Mouse (Mus musculus): ENCODE measurements at regions not wholly inside any gene's neighbourhood (a gene's known extent, or its start where the extent isn't known, plus 50 kb on each side); places are given as distances from the start of the nearest gene placed in this dataset.

- DNase-seq, result no peak
- no peak for TF ChIP-seq CTCF (IDR thresholded peaks at IDR 0.05; ENCODE audit: borderline replicate concordance, insufficient read depth, low read depth, low read length)
- TF ChIP-seq POLR2A (IDR thresholded peaks at IDR 0.05; ENCODE audit: borderline replicate concordance, insufficient read depth, low read length), result no peak
- no peaks in the 10 kb centered on the region for H3K27me3 ChIP-seq (ENCODE audit: control insufficient read depth, insufficient read depth, low read length)
- no peaks in the 10 kb centered on the region for H3K4me1 ChIP-seq (ENCODE audit: control insufficient read depth, insufficient read depth, low read length)
- H3K27ac ChIP-seq (ENCODE audit: insufficient read depth, low read length), result no peak overlapping the region
- 84% methylated on average over 6 of the region's 6 CpGs for WGBS
- H3K4me3 ChIP-seq (replicated peaks; ENCODE audit: insufficient read depth, low read depth, low read length), result no peak overlapping the region
Measured at GRCm38 (mm10) chr1:105152175-105152828, 204.2 kb downstream of the Rnf152 start.

GRCm38 (mm10) chr1:105151466-105151846 lies 205.1 kb downstream of the Rnf152 start:
- TF ChIP-seq POLR2A (IDR thresholded peaks at IDR 0.05; ENCODE audit: borderline replicate concordance, insufficient read depth, low read length) (no peak), CTCF (IDR thresholded peaks at IDR 0.05; ENCODE audit: borderline replicate concordance, insufficient read depth, low read depth, low read length) (no peak)
- H3K27ac ChIP-seq (ENCODE audit: insufficient read depth, low read length), result no peak overlapping the region
- H3K27me3 ChIP-seq (ENCODE audit: control insufficient read depth, insufficient read depth, low read length), result no peaks in the 10 kb centered on the region
- no peak for DNase-seq
- no peaks in the 10 kb centered on the region for H3K4me1 ChIP-seq (ENCODE audit: control insufficient read depth, insufficient read depth, low read length)
- WGBS, result 81% methylated on average over 1 of the region's 1 CpGs
- no peak overlapping the region for H3K4me3 ChIP-seq (replicated peaks; ENCODE audit: insufficient read depth, low read depth, low read length)

- Histone ChIP-seq H3K27ac (ENCODE audit: insufficient read depth, low read length) (no peak overlapping the region), H3K27me3 (ENCODE audit: control insufficient read depth, insufficient read depth, low read length) (no peaks in the 10 kb centered on the region), H3K4me3 (replicated peaks; ENCODE audit: insufficient read depth, low read depth, low read length) (no peak overlapping the region), H3K4me1 (ENCODE audit: control insufficient read depth, insufficient read depth, low read length) (no peaks in the 10 kb centered on the region)
- 82% methylated on average over 12 of the region's 12 CpGs for WGBS
- no peak for TF ChIP-seq POLR2A (IDR thresholded peaks at IDR 0.05; ENCODE audit: borderline replicate concordance, insufficient read depth, low read length)
- no peak for TF ChIP-seq CTCF (IDR thresholded peaks at IDR 0.05; ENCODE audit: borderline replicate concordance, insufficient read depth, low read depth, low read length)
- no peak for DNase-seq
Measured at GRCm38 (mm10) chr1:105150624-105151465, 205.7 kb downstream of the Rnf152 start.

- 95% methylated on average over 2 of the region's 2 CpGs for WGBS
- Histone ChIP-seq H3K27ac (ENCODE audit: insufficient read depth, low read length) (no peak overlapping the region), H3K4me1 (ENCODE audit: control insufficient read depth, insufficient read depth, low read length) (no peaks in the 10 kb centered on the region), H3K4me3 (replicated peaks; ENCODE audit: insufficient read depth, low read depth, low read length) (no peak overlapping the region), H3K27me3 (ENCODE audit: control insufficient read depth, insufficient read depth, low read length) (no peaks in the 10 kb centered on the region)
- DNase-seq, result no peak
- TF ChIP-seq CTCF (IDR thresholded peaks at IDR 0.05; ENCODE audit: borderline replicate concordance, insufficient read depth, low read depth, low read length) (no peak), POLR2A (IDR thresholded peaks at IDR 0.05; ENCODE audit: borderline replicate concordance, insufficient read depth, low read length) (no peak)
Measured at GRCm38 (mm10) chr1:105148792-105149191, 207.7 kb downstream of the Rnf152 start.

GRCm38 (mm10) chr1:105148048-105148447 lies 208.5 kb downstream of the Rnf152 start:
- no peaks in the 10 kb centered on the region for H3K4me1 ChIP-seq (ENCODE audit: control insufficient read depth, insufficient read depth, low read length)
- TF ChIP-seq CTCF (IDR thresholded peaks at IDR 0.05; ENCODE audit: borderline replicate concordance, insufficient read depth, low read depth, low read length) (no peak), POLR2A (IDR thresholded peaks at IDR 0.05; ENCODE audit: borderline replicate concordance, insufficient read depth, low read length) (no peak)
- no peak for DNase-seq
- no peak overlapping the region for H3K27ac ChIP-seq (ENCODE audit: insufficient read depth, low read length)
- H3K27me3 ChIP-seq (ENCODE audit: control insufficient read depth, insufficient read depth, low read length), result no peaks in the 10 kb centered on the region
- no peak overlapping the region for H3K4me3 ChIP-seq (replicated peaks; ENCODE audit: insufficient read depth, low read depth, low read length)

GRCm38 (mm10) chr1:105123936-105124335 lies 232.6 kb downstream of the Rnf152 start:
- no peaks in the 10 kb centered on the region for H3K4me1 ChIP-seq (ENCODE audit: control insufficient read depth, insufficient read depth, low read length)
- 88% methylated on average over 4 of the region's 4 CpGs for WGBS
- H3K27me3 ChIP-seq (ENCODE audit: control insufficient read depth, insufficient read depth, low read length), result no peaks in the 10 kb centered on the region
- no peak overlapping the region for H3K4me3 ChIP-seq (replicated peaks; ENCODE audit: insufficient read depth, low read depth, low read length)
- DNase-seq, result no peak
- H3K27ac ChIP-seq (ENCODE audit: insufficient read depth, low read length), result no peak overlapping the region
- no peak for TF ChIP-seq CTCF (IDR thresholded peaks at IDR 0.05; ENCODE audit: borderline replicate concordance, insufficient read depth, low read depth, low read length)
- TF ChIP-seq POLR2A (IDR thresholded peaks at IDR 0.05; ENCODE audit: borderline replicate concordance, insufficient read depth, low read length), result no peak

- Histone ChIP-seq H3K27me3 (ENCODE audit: control insufficient read depth, insufficient read depth, low read length) (no peaks in the 10 kb centered on the region), H3K27ac (ENCODE audit: insufficient read depth, low read length) (no peak overlapping the region), H3K4me3 (replicated peaks; ENCODE audit: insufficient read depth, low read depth, low read length) (no peak overlapping the region), H3K4me1 (ENCODE audit: control insufficient read depth, insufficient read depth, low read length) (no peaks in the 10 kb centered on the region)
- WGBS, result 88% methylated on average over 2 of the region's 2 CpGs
- TF ChIP-seq POLR2A (IDR thresholded peaks at IDR 0.05; ENCODE audit: borderline replicate concordance, insufficient read depth, low read length), result no peak
- TF ChIP-seq CTCF (IDR thresholded peaks at IDR 0.05; ENCODE audit: borderline replicate concordance, insufficient read depth, low read depth, low read length), result no peak
- no peak for DNase-seq
Measured at GRCm38 (mm10) chr1:105117888-105118287, 238.6 kb downstream of the Rnf152 start.

GRCm38 (mm10) chr1:105116231-105116630 lies 240.3 kb downstream of the Rnf152 start:
- no peak for DNase-seq
- TF ChIP-seq POLR2A (IDR thresholded peaks at IDR 0.05; ENCODE audit: borderline replicate concordance, insufficient read depth, low read length), result no peak
- no peak for TF ChIP-seq CTCF (IDR thresholded peaks at IDR 0.05; ENCODE audit: borderline replicate concordance, insufficient read depth, low read depth, low read length)
- H3K4me3 ChIP-seq (replicated peaks; ENCODE audit: insufficient read depth, low read depth, low read length), result no peak overlapping the region
- peaks cover 2% of the 10 kb centered on the region; the same call in 1 of the 2 replicates for H3K4me1 ChIP-seq (ENCODE audit: control insufficient read depth, insufficient read depth, low read length)
- H3K27ac ChIP-seq (ENCODE audit: insufficient read depth, low read length), result no peak overlapping the region
- H3K27me3 ChIP-seq (ENCODE audit: control insufficient read depth, insufficient read depth, low read length), result no peaks in the 10 kb centered on the region
- WGBS, result 92% methylated on average over 3 of the region's 3 CpGs

Measured in cerebellum, adult 2 months (tissue).